Mouse (Mus musculus): ENCODE measurements around the gene Fam78b.

GRCm38 (mm10) chr1:167102566-167102965 lies 101.3 kb downstream of the Fam78b start:
- no peak for TF ChIP-seq CTCF (IDR thresholded peaks at IDR 0.05; ENCODE audit: control insufficient read depth, insufficient read depth, insufficient replicate concordance, low read depth, low read length)
- TF ChIP-seq POLR2A (IDR thresholded peaks at IDR 0.05; ENCODE audit: control insufficient read depth, low read depth, low read length): no peak

All from testis, adult 2 months (tissue).